Mouse (Mus musculus): ENCODE data around the gene Apob. TPM values are rescaled to one million over a fixed set of nuclear protein-coding genes. Genes with fewer than 3 reads are reported as not detected.

The Apob gene
- total RNA-seq (2023) = not detected

DNA sequence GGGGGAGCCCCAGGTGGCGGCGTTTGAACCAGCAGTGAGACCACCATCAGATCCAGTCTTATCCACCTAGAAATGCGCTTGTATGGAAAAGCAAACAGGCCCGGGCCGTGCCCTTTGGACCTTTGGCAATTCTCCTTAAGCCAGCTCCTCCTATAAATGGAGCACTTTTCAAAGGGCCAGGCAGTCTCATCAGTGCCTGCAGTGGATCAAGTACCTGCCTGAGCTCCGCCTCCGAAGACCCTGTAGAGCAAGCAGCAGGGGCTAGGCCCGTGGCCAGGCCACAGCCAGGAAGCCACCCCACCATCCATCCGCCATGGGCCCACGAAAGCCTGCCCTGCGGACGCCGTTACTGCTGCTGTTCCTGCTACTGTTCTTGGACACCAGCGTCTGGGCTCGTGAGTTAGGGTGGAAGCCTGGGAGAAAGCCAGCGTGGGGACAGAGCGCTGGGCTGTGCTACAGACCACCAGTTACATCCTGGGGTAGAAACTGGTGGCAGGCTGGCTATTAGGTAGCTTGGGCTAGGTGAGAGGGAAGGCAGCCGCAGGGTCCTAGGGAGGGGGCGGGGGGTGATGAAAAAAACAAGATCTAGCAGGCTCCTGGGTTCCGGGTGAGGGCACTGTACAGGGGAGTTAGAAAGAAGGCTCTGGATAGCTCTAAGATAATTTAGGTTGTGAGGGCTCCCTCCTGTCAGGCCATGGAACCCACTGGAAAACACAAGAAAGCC, at the start of gene Apob:
Apob (plus strand) TSS at position 183 of the 724 bp plus-strand sequence.

Other genes starting within 250 kb of the Apob start
- 10 to 100 TPM; 44.2 to 46.6 TPM for gene Ldah, start 230.5 kb downstream of the Apob start, total RNA-seq (2023)